Mouse (Mus musculus): Measurements from ENCODE around the gene Zswim3.

GRCm38 (mm10) chr2:164778015-164778287, 26.9 kb upstream of the Zswim3 start:
- no peak for TF ChIP-seq CTCF (IDR thresholded peaks at IDR 0.05; ENCODE audit: low read depth)
- TF ChIP-seq EP300 (IDR thresholded peaks at IDR 0.05; ENCODE audit: low read depth) = no peak
